Mouse (Mus musculus) gastrocnemius, adult 18-20 months (tissue): ENCODE data around the gene Slc25a22. TPM values are rescaled to one million over a fixed set of nuclear protein-coding genes. Genes with fewer than 3 reads are reported as not detected.

Experiments
- DNase-seq: peaks from one replicate; pipeline ENCODE4 v3.0.0; 2021; ENCODE audit warnings: low spot score
- total RNA-seq, 2 experiments: library from RNA; stranded (reverse); gene quantifications; 2 replicates each; pipeline ENCODE4 v1.2.3; 2021

Slc25a22 gene
- total RNA-seq, 2 experiments from 2014 or later, result 18.2 to 21.3 TPM

GRCm38 (mm10) chr7:141435856-141436522, 1.7 kb downstream of the Slc25a22 start:
- no peak for DNase-seq

GRCm38 (mm10) chr7:141435129-141435855, 2.4 kb downstream of the Slc25a22 start:
- DNase-seq, result peak; percentile 57

- no peak for DNase-seq
Measured at GRCm38 (mm10) chr7:141434464-141434863, 3.2 kb downstream of the Slc25a22 start.

GRCm38 (mm10) chr7:141433517-141434400, 3.9 kb downstream of the Slc25a22 start:
- no peak for DNase-seq

GRCm38 (mm10) chr7:141432741-141433516, 4.8 kb downstream of the Slc25a22 start:
- peak; percentile 64 for DNase-seq

- DNase-seq, result no peak
Measured at GRCm38 (mm10) chr7:141432186-141432611, 5.5 kb downstream of the Slc25a22 start.

GRCm38 (mm10) chr7:141431434-141432185, 6.1 kb downstream of the Slc25a22 start:
- no peak for DNase-seq

GRCm38 (mm10) chr7:141430585-141431240, 7.0 kb downstream of the Slc25a22 start:
- no peak for DNase-seq

GRCm38 (mm10) chr7:141429840-141430584, 7.7 kb downstream of the Slc25a22 start:
- no peak for DNase-seq

GRCm38 (mm10) chr7:141429310-141429709, 8.4 kb downstream of the Slc25a22 start, which contains the start of gene Cend1:
Gene Cend1 (minus strand): TSS chr7:141429491.
- no peak for DNase-seq

GRCm38 (mm10) chr7:141428701-141429100, 9.0 kb downstream of the Slc25a22 start:
- no peak for DNase-seq

GRCm38 (mm10) chr7:141426948-141427730, 10.6 kb downstream of the Slc25a22 start:
- no peak for DNase-seq

GRCm38 (mm10) chr7:141423811-141424210, 13.9 kb downstream of the Slc25a22 start:
- no peak for DNase-seq

- DNase-seq, result no peak
Measured at GRCm38 (mm10) chr7:141420030-141420702, 17.5 kb downstream of the Slc25a22 start.

- no peak for DNase-seq
Measured at GRCm38 (mm10) chr7:141418970-141419369, 18.7 kb downstream of the Slc25a22 start.

GRCm38 (mm10) chr7:141417731-141418681, 19.7 kb downstream of the Slc25a22 start:
- DNase-seq, result no peak
